Mouse (Mus musculus) activated CD4-positive, CD25-positive, alpha-beta regulatory T cell, adult 4 months (primary cell): ENCODE data around the gene Eif2s3x. TPM values are rescaled to one million over a fixed set of nuclear protein-coding genes. Genes with fewer than 3 reads are reported as not detected.

Source experiments
- polyA plus RNA-seq, 2 experiments: library from polyadenylated mRNA; unstranded; fragments of 100-300 nt; shearing (Covaris generic); gene quantifications; one replicate each; pipeline ENCODE4 v1.2.1; 2017

Eif2s3x gene
- polyA plus RNA-seq, 2 experiments from 2014 or later, result 69.3 to 77.1 TPM

Other genes starting within 250 kb of the Eif2s3x start
- gene AU015836, start 244.2 kb downstream of the Eif2s3x start, polyA plus RNA-seq, result not detected
- 10 to 100 TPM; 34.2 to 43.3 TPM for gene Zfx, start 89.2 kb downstream of the Eif2s3x start, polyA plus RNA-seq
- gene Klhl15, start 21.7 kb upstream of the Eif2s3x start, polyA plus RNA-seq, result 1 to 10 TPM; 7.5 to 9.4 TPM
- not detected for gene Fam90a1b, start 153.9 kb upstream of the Eif2s3x start, polyA plus RNA-seq
- 10 to 100 TPM; 18.5 to 22.4 TPM for gene Apoo, start 154.3 kb upstream of the Eif2s3x start, polyA plus RNA-seq